Mouse (Mus musculus) forebrain, embryonic 12.5 days (tissue): Measurements from ENCODE around the gene Ndufs7. TPM values are rescaled to one million over a fixed set of nuclear protein-coding genes. Genes with fewer than 3 reads are reported as not detected.
A peak's percentile ranks its signal among the peaks of the same experiment; 100 is the strongest.

Source experiments
- ATAC-seq: fragments of 200-750 bp; cut with Nextera tagmentation; 2 replicates; pipeline ENCODE4 v1.8.0; 2017; ENCODE audit warnings: moderate TSS enrichment; ENCODE audit not compliant: low FRiP score
- H3K27ac ChIP-seq: fragments of 300-500 bp; sonication (generic); 2 replicates; pipeline ENCODE4 v1.5.1; 2016; ENCODE audit warnings: mild to moderate bottlenecking
- H3K27me3 ChIP-seq: fragments of 300-500 bp; sonication (generic); 2 replicates; pipeline ENCODE4 v1.6.1; 2016; ENCODE audit warnings: mild to moderate bottlenecking
- H3K36me3 ChIP-seq: fragments of 300-500 bp; sonication (generic); replicated peaks from 2 replicates; pipeline ENCODE4 v1.6.1; 2016; ENCODE audit warnings: mild to moderate bottlenecking
- H3K4me1 ChIP-seq: fragments of 300-500 bp; sonication (generic); 2 replicates; pipeline ENCODE4 v1.6.1; 2016
- H3K4me2 ChIP-seq: fragments of 300-500 bp; sonication (generic); 2 replicates; pipeline ENCODE4 v1.6.1; 2016; ENCODE audit warnings: mild to moderate bottlenecking, moderate library complexity
- H3K4me3 ChIP-seq: fragments of 300-500 bp; sonication (generic); replicated peaks from 2 replicates; pipeline ENCODE4 v1.5.1; 2016; ENCODE audit warnings: mild to moderate bottlenecking
- H3K9ac ChIP-seq: fragments of 300-500 bp; sonication (generic); 2 replicates; pipeline ENCODE4 v1.6.1; 2016; ENCODE audit warnings: mild to moderate bottlenecking
- H3K9me3 ChIP-seq: fragments of 300-500 bp; sonication (generic); 2 replicates; pipeline ENCODE4 v1.6.1; 2016
- WGBS: fragments of 180-500 bp; shearing (Covaris S2); methylation state at CpG from one replicate; pipeline ENCODE4 v1.1.7; 2016; 5-methylcytosine and 5-hydroxymethylcytosine counted together
- polyA plus RNA-seq: library from polyadenylated mRNA; unstranded; fragments of >200 nt; fragmentation: Nextera tagmentation; extraction: Ambion mirVana; gene quantifications from 2 replicates; pipeline ENCODE4 v1.2.1, GENCODE M21; 2016

Gene Ndufs7
- polyA plus RNA-seq, 1 experiment from 2014 or later, result 216 TPM

- ATAC-seq, result no peak
- H3K27me3 ChIP-seq, result no peaks in the 10 kb centered on the region
- H3K4me1 ChIP-seq, result peaks cover 38% of the 10 kb centered on the region
- H3K9ac ChIP-seq, result peak overlapping the region; percentile 22; the same call in 1 of the 2 replicates
- no peak overlapping the region for H3K27ac ChIP-seq
- H3K36me3 ChIP-seq, result peaks cover 54% of the 10 kb centered on the region
- 82% methylated on average over 5 of the region's 5 CpGs for WGBS
- H3K4me2 ChIP-seq, result no peak overlapping the region
- no peak overlapping the region for H3K4me3 ChIP-seq
- H3K9me3 ChIP-seq, result no peaks in the 10 kb centered on the region
These were observed 22.4 kb downstream of the Ndufs7 start for GRCm38 (mm10) chr10:80271186-80271843.

GRCm38 (mm10) chr10:80271870-80272585, 23.1 kb downstream of the Ndufs7 start:
- Histone ChIP-seq H3K4me3 (no peak overlapping the region), H3K9me3 (no peaks in the 10 kb centered on the region), H3K27me3 (no peaks in the 10 kb centered on the region), H3K4me1 (peaks cover 31% of the 10 kb centered on the region), H3K4me2 (no peak overlapping the region), H3K27ac (no peak overlapping the region), H3K9ac (no peak overlapping the region), H3K36me3 (peaks cover 61% of the 10 kb centered on the region)
- no peak for ATAC-seq
- 90% methylated on average over 8 of the region's 8 CpGs for WGBS

- Histone ChIP-seq H3K4me3 (no peak overlapping the region), H3K9me3 (no peaks in the 10 kb centered on the region), H3K36me3 (peaks cover 71% of the 10 kb centered on the region), H3K4me2 (no peak overlapping the region), H3K27ac (no peak overlapping the region), H3K9ac (no peak overlapping the region), H3K4me1 (peaks cover 12% of the 10 kb centered on the region), H3K27me3 (no peaks in the 10 kb centered on the region)
- ATAC-seq, result no peak
- 94% methylated on average over 3 of the region's 3 CpGs for WGBS
These were observed 24.9 kb downstream of the Ndufs7 start for GRCm38 (mm10) chr10:80273847-80274246.

GRCm38 (mm10) chr10:80276238-80276637, 27.3 kb downstream of the Ndufs7 start:
- H3K27ac ChIP-seq, result no peak overlapping the region
- no peak overlapping the region for H3K4me3 ChIP-seq
- peaks cover 80% of the 10 kb centered on the region for H3K36me3 ChIP-seq
- no peaks in the 10 kb centered on the region for H3K27me3 ChIP-seq
- no peak overlapping the region for H3K9ac ChIP-seq
- H3K4me2 ChIP-seq, result no peak overlapping the region
- ATAC-seq, result no peak
- no peaks in the 10 kb centered on the region for H3K9me3 ChIP-seq
- H3K4me1 ChIP-seq, result no peaks in the 10 kb centered on the region; the same call in 1 of the 2 replicates
- 88% methylated on average over 5 of the region's 5 CpGs for WGBS

- no peaks in the 10 kb centered on the region for H3K9me3 ChIP-seq
- no peak overlapping the region for H3K4me3 ChIP-seq
- ATAC-seq, result no peak
- H3K9ac ChIP-seq, result no peak overlapping the region
- peaks cover 4% of the 10 kb centered on the region; the same call in 1 of the 2 replicates for H3K4me1 ChIP-seq
- 96% methylated on average over 9 of the region's 9 CpGs for WGBS
- peaks cover 96% of the 10 kb centered on the region for H3K36me3 ChIP-seq
- no peak overlapping the region for H3K4me2 ChIP-seq
- H3K27ac ChIP-seq, result no peak overlapping the region
- no peaks in the 10 kb centered on the region for H3K27me3 ChIP-seq
These were observed 29.5 kb downstream of the Ndufs7 start for GRCm38 (mm10) chr10:80278390-80278789.

- H3K36me3 ChIP-seq, result peaks cover 97% of the 10 kb centered on the region
- H3K27me3 ChIP-seq, result no peaks in the 10 kb centered on the region
- no peak overlapping the region for H3K4me3 ChIP-seq
- H3K4me2 ChIP-seq, result no peak overlapping the region
- no peak for ATAC-seq
- H3K4me1 ChIP-seq, result peaks cover 4% of the 10 kb centered on the region; the same call in 1 of the 2 replicates
- H3K9ac ChIP-seq, result no peak overlapping the region
- H3K9me3 ChIP-seq, result no peaks in the 10 kb centered on the region
- H3K27ac ChIP-seq, result no peak overlapping the region
- 97% methylated on average over 12 of the region's 12 CpGs for WGBS
These were observed 30.4 kb downstream of the Ndufs7 start for GRCm38 (mm10) chr10:80279273-80279672.

- Histone ChIP-seq H3K27ac (no peak overlapping the region), H3K4me1 (peaks cover 4% of the 10 kb centered on the region; the same call in 1 of the 2 replicates), H3K4me3 (no peak overlapping the region), H3K36me3 (peaks cover 98% of the 10 kb centered on the region), H3K4me2 (no peak overlapping the region), H3K9me3 (no peaks in the 10 kb centered on the region), H3K9ac (no peak overlapping the region), H3K27me3 (no peaks in the 10 kb centered on the region)
- 89% methylated on average over 7 of the region's 7 CpGs for WGBS
- ATAC-seq, result no peak
These were observed 32.4 kb downstream of the Ndufs7 start for GRCm38 (mm10) chr10:80281304-80281703.

- peaks cover 98% of the 10 kb centered on the region for H3K36me3 ChIP-seq
- H3K9me3 ChIP-seq, result no peaks in the 10 kb centered on the region
- H3K27me3 ChIP-seq, result no peaks in the 10 kb centered on the region
- 86% methylated on average over 8 of the region's 8 CpGs for WGBS
- ATAC-seq, result no peak
- no peak overlapping the region for H3K4me3 ChIP-seq
- peak overlapping the region; percentile 36; the same call in 1 of the 2 replicates for H3K9ac ChIP-seq
- H3K4me1 ChIP-seq, result peaks cover 4% of the 10 kb centered on the region; the same call in 1 of the 2 replicates
- H3K4me2 ChIP-seq, result no peak overlapping the region
- H3K27ac ChIP-seq, result no peak overlapping the region
These were observed 33.0 kb downstream of the Ndufs7 start for GRCm38 (mm10) chr10:80281921-80282371.

- no peak for ATAC-seq
- Histone ChIP-seq H3K4me3 (no peak overlapping the region), H3K9me3 (no peaks in the 10 kb centered on the region), H3K27me3 (no peaks in the 10 kb centered on the region), H3K4me1 (peaks cover 4% of the 10 kb centered on the region; the same call in 1 of the 2 replicates), H3K27ac (no peak overlapping the region), H3K36me3 (peaks cover 98% of the 10 kb centered on the region), H3K4me2 (no peak overlapping the region), H3K9ac (peak overlapping the region; percentile 36; the same call in 1 of the 2 replicates)
- WGBS, result 90% methylated on average over 20 of the region's 20 CpGs
These were observed 33.8 kb downstream of the Ndufs7 start for GRCm38 (mm10) chr10:80282481-80283441.

- Histone ChIP-seq H3K27ac (no peak overlapping the region), H3K4me1 (peaks cover 4% of the 10 kb centered on the region; the same call in 1 of the 2 replicates), H3K9me3 (no peaks in the 10 kb centered on the region), H3K4me3 (no peak overlapping the region), H3K36me3 (peaks cover 89% of the 10 kb centered on the region), H3K9ac (no peak overlapping the region), H3K4me2 (no peak overlapping the region), H3K27me3 (no peaks in the 10 kb centered on the region)
- WGBS, result 81% methylated on average over 9 of the region's 15 CpGs
- no peak for ATAC-seq
These were observed 36.5 kb downstream of the Ndufs7 start for GRCm38 (mm10) chr10:80285222-80286070.

- no peak overlapping the region for H3K9ac ChIP-seq
- no peaks in the 10 kb centered on the region for H3K27me3 ChIP-seq
- no peak overlapping the region for H3K4me2 ChIP-seq
- H3K36me3 ChIP-seq, result peaks cover 63% of the 10 kb centered on the region
- peaks cover 8% of the 10 kb centered on the region for H3K4me1 ChIP-seq
- H3K27ac ChIP-seq, result no peak overlapping the region
- no peak for ATAC-seq
- WGBS, result 92% methylated on average over 12 of the region's 12 CpGs
- no peak overlapping the region for H3K4me3 ChIP-seq
- H3K9me3 ChIP-seq, result no peaks in the 10 kb centered on the region
These were observed 39.2 kb downstream of the Ndufs7 start for GRCm38 (mm10) chr10:80288097-80288496.
